Mouse (Mus musculus) skeletal muscle tissue, postnatal 0 days (tissue): ENCODE measurements around the gene Ptbp2. TPM values are rescaled to one million over a fixed set of nuclear protein-coding genes. Genes with fewer than 3 reads are reported as not detected.

Source experiments
- microRNA-seq, 2 experiments: library from miRNA; unstranded; fragments of <30 nt; microRNA quantifications; one replicate each; pipeline ENCODE4; 2016
- polyA plus RNA-seq: library from polyadenylated mRNA; unstranded; fragments of >200 nt; fragmentation: Nextera tagmentation; extraction: Ambion mirVana; gene quantifications from 2 replicates; pipeline ENCODE4 v1.2.1, GENCODE M21; 2015

The Ptbp2 gene
- 24.7 and 28.8 TPM in 2 replicates for polyA plus RNA-seq

GRCm38 (mm10) chr3:119784366-119784765, at the start of gene Ptbp2:
TSS of gene Ptbp2 (minus strand) at chr3:119784466.

Small RNA genes lying within 50 kb of the gene (microRNA-seq; reads per million reads assigned to microRNA genes)
- gene Gm24744 = 0 reads per million in 2 experiments
